In the genomic region with DNA sequence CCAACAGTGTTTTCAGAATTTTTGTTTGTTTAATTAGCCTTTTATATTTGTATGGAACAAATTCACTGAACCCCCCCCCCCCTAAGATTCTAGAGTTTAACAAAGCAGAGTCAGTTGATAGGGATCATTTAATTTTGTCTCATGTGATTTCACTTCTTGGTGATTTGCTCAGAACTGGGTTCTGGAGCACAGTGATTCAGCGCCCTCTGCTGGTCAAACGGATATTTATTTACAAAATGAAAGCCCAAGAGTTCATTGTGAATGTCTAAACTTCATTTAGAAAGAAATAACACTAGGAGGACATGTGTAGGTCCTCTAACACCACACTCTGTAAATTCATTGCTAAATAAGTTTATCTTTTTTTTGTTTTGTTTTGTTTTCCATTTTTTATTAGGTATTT, we compare ENCODE assay signal across 8 mouse cellular contexts. TPM values are rescaled to one million over a fixed set of nuclear protein-coding genes. Genes with fewer than 3 reads are reported as not detected.
DNase-seq lines count a peak whose midpoint lies in the region; ATAC-seq and TF ChIP-seq lines count a peak whose summit lies in the region.

No protein-coding gene starts in this region.

- no peaks in the 10 kb centered on the region for H3K36me3 ChIP-seq in thymus, adult 2 months (ENCODE audit: control insufficient read depth, insufficient read depth, low read length)
- H3K36me3 ChIP-seq in hindbrain, postnatal 0 days (ENCODE audit: insufficient read depth, low read length): no peaks in the 10 kb centered on the region
- no peaks in the 10 kb centered on the region for H3K36me3 ChIP-seq in limb, embryonic 11.5 days (ENCODE audit: control insufficient read depth, insufficient read depth, low read length)

- H3K27me3 ChIP-seq in thymus, adult 2 months (ENCODE audit: control insufficient read depth, insufficient read depth, low read length): no peaks in the 10 kb centered on the region
- H3K27me3 ChIP-seq in hindbrain, postnatal 0 days (ENCODE audit: insufficient read depth, low read length): no peaks in the 10 kb centered on the region
- no peaks in the 10 kb centered on the region for H3K27me3 ChIP-seq in limb, embryonic 11.5 days (ENCODE audit: control insufficient read depth, insufficient read depth, low read length)

- no peak overlapping the region for H3K4me2 ChIP-seq in hindbrain, postnatal 0 days (ENCODE audit: low read depth, low read length)
- no peak overlapping the region for H3K4me2 ChIP-seq in limb, embryonic 11.5 days (ENCODE audit: low read depth, severe bottlenecking)

- 0% methylated on average over 2 of the region's 2 CpGs for WGBS in thymus, adult 2 months
- WGBS in hindbrain, postnatal 0 days: 0% methylated on average over 2 of the region's 2 CpGs
- 0% methylated on average over 2 of the region's 2 CpGs for WGBS in limb, embryonic 11.5 days

- no peak overlapping the region for H3K27ac ChIP-seq in thymus, adult 2 months (ENCODE audit: control insufficient read depth, insufficient read depth, low read length)
- H3K27ac ChIP-seq in hindbrain, postnatal 0 days: no peak overlapping the region
- H3K27ac ChIP-seq in limb, embryonic 11.5 days (replicated peaks; ENCODE audit: low read depth, low read length): no peak overlapping the region

- H3K4me1 ChIP-seq in thymus, adult 2 months (replicated peaks; ENCODE audit: control insufficient read depth, insufficient read depth, low read length): no peaks in the 10 kb centered on the region
- no peaks in the 10 kb centered on the region for H3K4me1 ChIP-seq in hindbrain, postnatal 0 days (ENCODE audit: insufficient read depth, low read length)
- no peaks in the 10 kb centered on the region for H3K4me1 ChIP-seq in limb, embryonic 11.5 days (ENCODE audit: control insufficient read depth, insufficient read depth, low read length)

- no peaks in the 10 kb centered on the region for H3K9me3 ChIP-seq in hindbrain, postnatal 0 days (ENCODE audit: low read length)
- H3K9me3 ChIP-seq in limb, embryonic 11.5 days (ENCODE audit: control insufficient read depth, low read length): no peaks in the 10 kb centered on the region

- H3K9ac ChIP-seq in hindbrain, postnatal 0 days (replicated peaks; ENCODE audit: low read length): no peak overlapping the region
- no peak overlapping the region for H3K9ac ChIP-seq in limb, embryonic 11.5 days (ENCODE audit: low read length)

- peak; percentile 60 for DNase-seq in thymus, adult 2 months
- DNase-seq in thymus, adult 18-20 months: no peak
- peak; percentile 38 to 47 for DNase-seq in adrenal gland, adult 18-20 months (ENCODE audit: low spot score in 2 of 2)
- peak; percentile 57 for DNase-seq in embryo, embryonic 11.5 days (ENCODE audit: low read depth, low spot score)
- peak; percentile 89 for DNase-seq in hindbrain, postnatal 0 days (ENCODE audit: low spot score)
- peak; percentile 74 for DNase-seq in limb, embryonic 11.5 days (ENCODE audit: low spot score)
- DNase-seq in retina, postnatal 1 day: peak; percentile 75

- ATAC-seq in hindbrain, postnatal 0 days: peak; percentile 55; the same call in 1 of the 2 replicates
- no peak for ATAC-seq in limb, embryonic 11.5 days (ENCODE audit: insufficient number of reproducible peaks, low FRiP score, low TSS enrichment, low read depth)
- ATAC-seq in erythroid progenitor cell, adult 5-6 weeks (replicated peaks; ENCODE audit: low FRiP score, poor library complexity, severe bottlenecking): no peak

- no peak for TF ChIP-seq POLR2A in thymus, adult 2 months (IDR thresholded peaks at IDR 0.05; ENCODE audit: control insufficient read depth, extremely low read depth, insufficient read depth, low read length, poor library complexity)

- no peak overlapping the region for H3K4me3 ChIP-seq in thymus, adult 2 months (ENCODE audit: control insufficient read depth, insufficient read depth, low read length)
- no peak overlapping the region for H3K4me3 ChIP-seq in hindbrain, postnatal 0 days (ENCODE audit: low read length)
- H3K4me3 ChIP-seq in limb, embryonic 11.5 days (ENCODE audit: low read depth, low read length): no peak overlapping the region

- TF ChIP-seq CTCF in thymus, adult 2 months (IDR thresholded peaks at IDR 0.05; ENCODE audit: borderline replicate concordance, control insufficient read depth, extremely low read depth, insufficient read depth, low read length, poor library complexity): no peak
- TF ChIP-seq CTCF in hindbrain, postnatal 0 days (IDR thresholded peaks at IDR 0.05; ENCODE audit: low read depth): peak; percentile 80

RNA-seq across cellular contexts. Expression of a gene that starts 29.5 kb away (rescaled TPM):
- 0.40 and 0.67 TPM in 2 replicates for polyA plus RNA-seq in thymus, adult 2 months (2012; rRNA removed)
- under 1 TPM; 0.10 to 0.17 TPM for total RNA-seq in adrenal gland, adult 18-20 months (2021)
- total RNA-seq in hindbrain, postnatal 0 days (2014; rRNA removed): 0.68 TPM in 1 of 2 replicates, not detected in the other
- polyA plus RNA-seq in hindbrain, postnatal 0 days (2015; fragmentation: Nextera tagmentation; extraction: Ambion mirVana): 0.10 TPM in 1 of 2 replicates, not detected in the other
- polyA plus RNA-seq in limb, embryonic 11.5 days (2014; fragmentation: Nextera tagmentation; extraction: Ambion mirVana): 0.12 and 0.28 TPM in 2 replicates
- 4.7 and 5.4 TPM in 2 replicates for total RNA-seq in erythroid progenitor cell, adult 5-6 weeks (2015; ENCODE audit: low replicate concordance)
- total RNA-seq in erythroid progenitor cell, adult 5-6 weeks (2017; ENCODE audit: low replicate concordance): 5.6 and 5.9 TPM in 2 replicates

RNA-seq across cellular contexts. Expression of a gene that starts 35.2 kb away (rescaled TPM):
- 0.68 and 0.80 TPM in 2 replicates for polyA plus RNA-seq in thymus, adult 2 months (2012; rRNA removed)
- total RNA-seq in adrenal gland, adult 18-20 months (2021): not detected
- total RNA-seq in hindbrain, postnatal 0 days (2014; rRNA removed): 0.58 and 0.65 TPM in 2 replicates
- 0.10 TPM in 1 of 2 replicates, not detected in the other for polyA plus RNA-seq in hindbrain, postnatal 0 days (2015; fragmentation: Nextera tagmentation; extraction: Ambion mirVana)
- polyA plus RNA-seq in limb, embryonic 11.5 days (2014; fragmentation: Nextera tagmentation; extraction: Ambion mirVana): not detected in 2 replicates
- not detected in 2 replicates for total RNA-seq in erythroid progenitor cell, adult 5-6 weeks (2015; ENCODE audit: low replicate concordance)
- total RNA-seq in erythroid progenitor cell, adult 5-6 weeks (2017; ENCODE audit: low replicate concordance): not detected in 2 replicates

Comparison
In these comparisons a context has a peak if more than half of its experiments do, and no peak if none do; other contexts are left out.
1. DNase-seq: peak in thymus, adult 2 months (single experiment), adrenal gland, adult 18-20 months (2 of 2), embryo, embryonic 11.5 days (single experiment), hindbrain, postnatal 0 days (single experiment), limb, embryonic 11.5 days (single experiment) and retina, postnatal 1 day (single experiment); none in thymus, adult 18-20 months (0 of 2).